Mouse (Mus musculus) CD4-positive, CD25-positive, alpha-beta regulatory T cell, adult 2 months (primary cell): Measurements from ENCODE around the gene Dram1.

Experiments used
- DNase-seq: peaks from one replicate; pipeline ENCODE4 v3.0.0-alpha.2; 2012; ENCODE audit warnings: low read depth, low spot score

The Dram1 gene

DNA sequence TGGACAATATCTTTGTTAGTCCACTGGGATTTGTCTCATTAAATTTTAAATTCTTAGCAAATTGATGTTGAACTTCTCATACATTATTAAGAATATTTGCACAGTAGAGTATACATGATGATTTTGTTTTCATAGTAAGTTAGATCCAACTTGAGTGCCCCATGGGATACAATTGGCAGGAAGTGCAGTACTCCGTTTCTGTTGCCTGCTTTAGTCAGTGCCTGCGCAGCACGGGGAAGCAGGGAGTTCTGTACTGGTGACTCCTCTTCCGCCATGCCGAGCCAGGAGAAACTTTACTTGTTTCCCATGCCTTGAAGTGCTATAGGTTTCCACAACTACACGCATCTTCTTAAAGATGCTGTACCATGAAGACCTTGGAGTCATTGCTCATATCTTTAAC is 83.8 kb downstream of the Dram1 start:
- no peak for DNase-seq

GRCm38 (mm10) chr10:88288061-88288460 is 90.8 kb downstream of the Dram1 start:
- DNase-seq, result no peak

GRCm38 (mm10) chr10:88287261-88287660 is 91.6 kb downstream of the Dram1 start:
- no peak for DNase-seq

DNA sequence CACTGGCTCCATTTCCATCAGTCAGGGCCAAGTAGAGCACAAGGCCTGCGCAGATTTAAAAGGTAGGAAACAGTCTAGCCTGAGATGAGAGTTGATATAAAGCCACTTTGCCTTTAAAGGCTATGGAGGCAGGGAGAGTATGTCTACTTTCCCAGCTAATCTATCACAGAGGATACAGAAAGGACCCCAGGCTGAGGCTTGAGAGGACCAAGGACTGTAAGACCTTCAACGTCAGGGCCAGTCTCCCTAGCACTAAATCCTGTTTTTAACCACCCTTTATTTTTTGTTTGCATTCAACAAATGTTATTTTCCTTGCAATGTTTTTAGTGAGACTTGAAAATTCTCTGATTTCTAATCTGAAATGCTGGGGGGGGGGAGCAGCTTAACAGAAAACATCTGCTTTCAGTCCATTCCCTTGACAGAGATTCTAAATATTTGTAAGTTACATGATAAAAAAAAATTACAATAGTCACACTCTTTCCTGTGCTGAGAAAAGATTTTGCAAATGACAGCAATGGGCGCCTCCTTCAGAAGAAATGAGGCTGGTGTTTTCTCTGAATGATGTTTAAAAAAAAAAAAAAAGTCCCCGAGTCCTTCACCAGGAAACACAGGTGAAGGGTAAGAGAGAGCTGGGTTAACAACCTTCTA is 94.4 kb downstream of the Dram1 start:
- DNase-seq, result no peak

- no peak for DNase-seq
Measured at GRCm38 (mm10) chr10:88281699-88282098, 97.2 kb downstream of the Dram1 start.

GRCm38 (mm10) chr10:88274045-88274444 is 104.8 kb downstream of the Dram1 start:
- no peak for DNase-seq
